Mouse (Mus musculus): ENCODE measurements at regions not wholly inside any gene's neighbourhood (a gene's known extent, or its start where the extent isn't known, plus 50 kb on each side); places are given as distances from the start of the nearest gene placed in this dataset.

DNA sequence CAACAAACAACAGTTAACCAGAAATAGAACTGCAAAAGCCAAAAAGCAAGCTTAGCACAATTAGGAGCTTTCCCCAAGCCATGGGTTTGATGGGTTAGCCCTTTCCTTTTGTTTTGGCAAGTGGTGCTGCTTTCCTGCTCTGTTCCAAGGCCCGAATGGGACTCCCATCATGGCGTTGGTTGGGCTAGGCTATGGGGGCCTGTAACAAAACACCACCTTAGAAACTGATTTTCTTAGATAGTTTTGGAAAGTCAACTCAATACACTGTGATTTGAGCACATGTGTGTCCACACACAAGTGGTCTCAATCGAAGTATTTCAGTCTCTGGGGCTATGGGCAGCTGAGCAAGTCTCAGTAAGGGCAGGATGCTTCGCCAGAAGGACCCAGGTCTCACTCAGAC is 470.5 kb upstream of the Kif2a start:
- DNase-seq (ENCODE audit: low read depth, low spot score) = no peak

- DNase-seq (ENCODE audit: low read depth, low spot score) = no peak
Measured at GRCm38 (mm10) chr13:107491423-107491822, 469.5 kb upstream of the Kif2a start.

GRCm38 (mm10) chr13:107485400-107486017 is 463.6 kb upstream of the Kif2a start:
- peak; percentile 46 for DNase-seq (ENCODE audit: low read depth, low spot score)

- no peak for DNase-seq (ENCODE audit: low read depth, low spot score)
Measured at GRCm38 (mm10) chr13:107484630-107484998, 462.7 kb upstream of the Kif2a start.

DNA sequence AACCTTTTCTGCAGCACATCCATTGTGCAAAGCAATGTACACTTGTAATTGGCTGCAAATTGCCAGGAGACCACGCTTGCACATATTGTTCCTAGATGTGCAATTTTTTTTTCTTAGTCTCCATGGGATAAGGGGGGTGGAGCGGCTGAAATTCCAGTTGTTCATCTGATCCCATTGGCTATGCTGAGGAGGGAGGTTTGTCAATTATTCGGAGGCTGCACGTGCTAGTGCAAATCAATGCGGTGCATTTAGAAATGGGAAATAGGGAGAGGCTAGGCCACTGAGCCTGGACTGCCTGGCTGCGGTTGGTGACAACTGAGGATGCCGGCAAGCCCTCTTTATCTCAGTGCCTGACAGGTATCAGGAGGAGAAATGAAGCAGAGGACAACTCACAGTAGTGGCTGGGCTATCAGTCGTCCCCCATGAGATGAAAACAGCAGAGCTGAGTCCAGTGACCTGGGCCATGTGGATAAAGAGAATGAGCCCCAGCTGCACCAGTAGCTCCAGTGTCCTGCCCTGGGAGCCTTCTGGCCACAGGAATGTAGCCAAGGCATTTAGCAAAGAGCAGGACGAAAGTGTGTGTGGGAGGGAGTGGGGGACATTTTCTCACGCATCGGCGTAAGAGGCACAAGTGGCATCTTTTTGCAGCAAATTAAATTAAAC is 462.2 kb upstream of the Kif2a start:
- DNase-seq (ENCODE audit: low read depth, low spot score) = no peak

DNA sequence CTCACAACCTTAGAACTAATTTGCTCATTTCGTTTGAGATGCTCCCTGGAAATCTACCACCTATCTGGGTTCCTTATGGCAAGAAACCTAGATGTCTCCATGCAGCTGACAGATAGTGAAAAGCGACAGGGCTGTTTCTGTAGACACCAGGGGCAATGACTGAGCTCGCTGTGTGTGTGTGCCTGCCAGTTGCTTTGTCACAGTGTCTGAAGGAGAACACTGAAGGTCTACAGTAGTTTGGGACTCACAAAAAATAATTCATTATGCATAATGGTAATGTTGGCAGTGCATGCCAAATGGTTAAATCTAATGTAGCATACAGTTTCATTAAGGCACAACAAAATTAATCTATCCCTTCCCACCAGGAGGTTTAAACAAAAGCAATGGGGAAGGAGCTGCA is 453.2 kb upstream of the Kif2a start:
- no peak for DNase-seq (ENCODE audit: low read depth, low spot score)

DNA sequence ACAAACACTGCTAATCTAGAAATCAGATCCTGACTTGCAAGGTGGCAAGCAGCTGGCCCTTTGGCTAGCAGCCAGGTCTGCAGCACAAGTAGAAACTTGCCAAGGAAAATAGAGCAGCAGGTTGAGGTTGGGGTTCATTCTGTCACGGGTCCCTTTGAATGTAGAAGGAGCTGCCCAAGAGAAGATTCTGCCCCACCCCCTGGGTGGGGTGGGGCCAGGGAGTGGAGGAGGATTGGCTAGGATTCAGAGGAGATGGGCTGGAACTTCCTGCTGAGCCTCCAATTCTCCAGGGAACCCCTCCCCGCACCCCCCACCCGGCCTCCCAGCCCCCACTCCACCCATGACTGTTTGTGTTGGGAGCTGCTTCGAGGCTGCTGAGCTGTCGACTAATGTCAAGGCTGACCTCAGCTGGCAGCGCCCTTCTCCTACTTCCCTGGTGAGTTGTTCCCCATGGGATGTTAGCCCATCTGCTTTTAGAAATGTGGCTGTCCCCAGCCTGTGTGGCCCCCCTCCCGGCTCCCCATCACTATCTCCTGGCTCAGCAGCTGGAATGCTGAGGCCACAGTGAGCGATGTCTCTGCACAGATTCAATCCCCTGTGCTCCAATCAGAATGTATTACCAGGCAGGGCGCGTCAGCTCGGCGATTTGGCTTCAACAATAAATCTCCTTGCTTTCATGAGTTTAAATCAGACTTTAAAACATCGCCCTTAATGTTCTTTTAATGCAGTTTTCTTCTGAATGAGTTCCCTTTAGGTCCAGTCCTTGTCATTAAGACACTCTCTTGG is 447.8 kb upstream of the Kif2a start:
- no peak for DNase-seq (ENCODE audit: low read depth, low spot score)

- DNase-seq (ENCODE audit: low read depth, low spot score) = no peak
Measured at GRCm38 (mm10) chr13:107462791-107463190, 440.9 kb upstream of the Kif2a start.

- peak; percentile 74 for DNase-seq (ENCODE audit: low read depth, low spot score)
Measured at GRCm38 (mm10) chr13:107461048-107461912, 439.4 kb upstream of the Kif2a start.

GRCm38 (mm10) chr13:107458730-107459129 is 436.8 kb upstream of the Kif2a start:
- no peak for DNase-seq (ENCODE audit: low read depth, low spot score)

DNA sequence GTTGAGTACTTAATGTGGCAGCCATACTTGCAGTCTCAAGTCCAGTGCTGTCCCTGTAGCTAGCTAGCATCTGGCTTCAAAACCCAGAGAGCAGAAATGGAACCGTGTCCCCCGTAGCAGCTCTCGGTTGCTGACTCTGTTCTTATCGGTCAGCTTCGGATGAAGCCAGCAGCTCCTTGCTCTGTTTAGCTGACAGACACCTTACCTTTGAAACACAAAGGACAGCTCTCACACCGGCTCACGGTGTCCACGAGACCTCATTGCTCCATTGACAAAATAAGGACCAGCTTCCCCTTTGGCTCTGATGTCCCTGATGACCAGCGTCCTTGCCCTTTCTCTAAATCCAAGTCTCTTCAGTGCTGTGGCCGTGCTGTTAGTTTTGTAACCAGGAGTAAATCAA is 435.3 kb upstream of the Kif2a start:
- DNase-seq (ENCODE audit: low read depth, low spot score) = no peak

DNA sequence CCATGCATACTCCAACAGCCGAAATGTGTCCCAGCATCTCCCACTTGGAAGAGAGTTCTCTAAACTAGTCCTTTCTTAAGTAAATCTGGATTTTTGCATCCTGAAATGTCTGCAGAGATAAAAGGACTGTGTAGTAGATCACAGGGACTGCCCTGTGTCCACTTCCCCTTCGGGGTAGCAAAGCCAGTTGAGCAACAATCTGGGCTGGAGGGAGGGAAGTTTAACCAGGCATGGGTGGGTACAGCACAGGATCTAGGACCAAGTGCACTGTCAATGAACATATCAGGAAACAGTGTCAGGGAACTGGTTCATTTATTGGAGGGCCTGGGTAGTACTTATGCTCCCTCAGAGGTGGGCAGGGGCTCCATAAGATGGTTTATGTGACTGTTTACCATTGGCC is 434.5 kb upstream of the Kif2a start:
- no peak for DNase-seq (ENCODE audit: low read depth, low spot score)

DNA sequence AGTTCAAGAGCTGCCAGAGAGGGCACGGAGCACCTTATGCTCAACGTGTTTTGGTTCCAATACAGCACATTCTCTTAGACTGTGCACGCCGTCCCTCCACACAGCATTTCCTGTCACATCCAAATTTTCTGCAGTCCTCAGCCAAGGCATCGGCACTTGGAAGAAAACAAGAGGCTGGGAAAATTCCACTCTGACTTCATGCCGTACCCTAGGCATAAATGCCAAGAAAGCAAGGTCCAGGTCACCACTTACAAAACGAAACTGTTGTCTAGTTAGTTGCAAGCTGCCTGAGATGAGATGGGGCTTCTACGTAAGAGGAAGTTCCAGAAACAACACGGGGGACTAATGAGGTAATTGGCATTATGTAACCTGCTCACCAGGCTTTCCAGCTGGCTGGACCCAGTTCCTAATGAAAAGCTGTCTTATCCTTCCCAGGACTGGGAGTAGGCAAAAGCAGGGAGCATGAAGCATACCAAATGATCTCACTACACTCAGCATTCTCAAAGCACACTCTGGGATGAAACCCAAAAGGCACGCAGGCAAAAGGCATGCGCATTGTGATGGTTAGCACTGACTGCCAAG is 427.8 kb upstream of the Kif2a start:
- DNase-seq (ENCODE audit: low read depth, low spot score) = no peak

GRCm38 (mm10) chr13:107447813-107448212 is 425.9 kb upstream of the Kif2a start:
- DNase-seq (ENCODE audit: low read depth, low spot score) = no peak

GRCm38 (mm10) chr13:107419363-107420155 is 397.6 kb upstream of the Kif2a start:
- peak; percentile 21 for DNase-seq (ENCODE audit: low read depth, low spot score)

- DNase-seq (ENCODE audit: low read depth, low spot score) = no peak
Measured at GRCm38 (mm10) chr13:107410267-107410666, 388.3 kb upstream of the Kif2a start.

DNA sequence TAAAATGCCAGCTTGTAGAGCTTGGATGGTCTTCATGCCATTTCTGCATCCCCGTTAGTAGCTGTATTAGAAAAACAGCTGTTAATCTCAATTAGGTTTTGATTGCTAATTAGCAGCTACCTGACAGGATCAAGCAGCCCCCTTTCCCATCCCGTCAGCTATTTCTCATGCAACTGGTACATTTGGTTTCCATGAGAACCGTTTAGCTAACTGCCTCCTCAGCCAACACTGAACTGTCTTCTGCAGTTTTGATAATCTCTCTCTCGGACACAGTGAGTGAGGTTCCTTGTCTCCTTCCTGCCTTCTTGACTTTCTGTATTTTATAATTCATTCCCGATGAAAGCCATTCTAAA is 385.7 kb upstream of the Kif2a start:
- DNase-seq (ENCODE audit: low read depth, low spot score) = no peak

DNA sequence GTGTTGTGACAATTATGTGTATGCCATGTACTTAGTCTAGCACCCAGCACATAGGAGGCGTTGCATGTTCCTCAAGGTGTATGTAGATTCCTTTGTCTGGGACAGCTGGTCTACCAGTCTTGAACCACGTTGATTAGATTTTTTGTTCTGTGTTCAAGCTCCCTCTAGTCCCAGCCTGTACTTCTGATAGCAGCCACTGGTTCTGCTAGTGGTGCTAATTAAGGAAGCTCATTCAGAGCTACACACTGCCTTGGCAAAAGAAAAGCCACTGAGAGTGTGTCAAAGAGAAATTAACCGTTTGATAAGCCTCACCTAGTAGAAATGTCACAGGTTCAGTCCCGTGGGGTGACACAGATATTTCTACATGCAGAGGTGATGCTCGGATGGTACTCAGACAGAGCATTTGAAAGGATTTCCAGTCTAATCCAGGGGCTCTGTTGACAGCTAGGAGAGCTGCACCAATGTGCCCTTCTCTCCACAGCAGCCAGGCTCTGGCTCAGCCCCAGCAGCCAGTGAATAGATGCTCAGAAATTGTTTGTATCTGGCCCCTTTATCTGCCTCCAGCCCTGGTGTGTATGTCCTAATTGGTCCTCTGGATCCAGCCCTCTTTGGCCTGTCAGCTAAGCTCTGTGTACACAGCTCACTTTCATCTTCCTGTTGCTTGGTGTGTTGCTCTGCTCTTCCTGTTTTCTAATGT is 385.2 kb upstream of the Kif2a start:
- no peak for DNase-seq (ENCODE audit: low read depth, low spot score)

DNA sequence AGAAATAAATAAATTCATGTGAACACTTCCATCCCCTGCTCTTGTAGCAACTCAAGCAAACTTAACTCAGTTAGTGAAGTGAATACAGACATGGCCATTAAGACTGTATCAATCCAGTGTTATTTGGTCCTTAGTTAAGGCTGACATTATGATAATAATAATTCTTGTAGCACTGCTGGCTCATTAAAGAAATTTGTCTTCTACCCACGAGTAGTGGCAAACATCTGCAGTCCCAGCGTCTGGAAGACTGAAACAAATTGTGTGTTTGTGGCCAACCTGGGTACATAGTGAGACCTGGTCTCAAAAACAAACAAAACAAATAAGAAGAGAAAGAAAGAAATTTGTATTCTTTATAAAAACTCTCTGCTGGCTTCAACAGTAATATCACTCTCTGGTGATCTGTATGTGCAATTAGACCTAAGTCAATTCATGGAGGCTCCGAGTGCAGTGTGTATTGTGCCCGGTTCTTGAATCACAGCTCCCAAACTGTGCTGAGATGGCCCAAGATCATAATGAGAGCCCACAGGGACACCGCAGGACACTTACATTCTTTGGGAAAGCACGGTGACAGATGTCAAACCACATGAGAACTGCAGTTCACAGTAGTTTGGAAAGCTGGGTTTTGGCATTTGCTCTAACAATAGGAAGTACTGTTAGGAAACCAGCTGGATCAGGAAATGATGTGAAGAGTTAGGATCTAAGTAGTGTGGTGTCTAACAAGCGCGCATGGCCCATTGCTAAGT is 376.9 kb upstream of the Kif2a start:
- no peak for DNase-seq (ENCODE audit: low read depth, low spot score)

DNA sequence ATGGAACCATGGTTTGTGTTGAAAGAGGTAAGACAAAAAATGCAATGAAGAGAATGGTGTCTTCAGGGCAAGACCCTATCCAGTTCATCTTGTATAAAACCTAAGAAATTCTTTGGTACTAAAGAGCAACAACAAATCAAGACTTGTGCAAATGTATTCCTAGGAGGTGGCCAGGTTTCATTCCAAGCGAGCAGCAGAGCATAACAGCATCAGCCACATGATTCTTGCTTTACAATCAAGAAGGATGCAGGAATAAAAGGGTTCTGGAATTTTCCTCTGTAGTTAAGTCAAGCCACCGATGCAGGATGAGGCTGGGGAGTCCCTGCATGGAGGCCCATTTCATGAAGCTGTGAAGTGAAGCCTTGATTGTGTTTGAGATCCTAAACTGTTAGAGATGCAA is 374.1 kb upstream of the Kif2a start:
- DNase-seq (ENCODE audit: low read depth, low spot score) = no peak

Data from forelimb bud, embryonic 11.5 days (tissue).